Mouse (Mus musculus) CD4-positive, CD25-positive, alpha-beta regulatory T cell, adult 9 weeks (primary cell): ENCODE measurements around the gene L3mbtl3. TPM values are rescaled to one million over a fixed set of nuclear protein-coding genes. Genes with fewer than 3 reads are reported as not detected.

ENCODE experiments used
- polyA plus RNA-seq: library from polyadenylated mRNA; unstranded; fragments of 100-300 nt; shearing (Covaris generic); gene quantifications from one replicate; pipeline ENCODE4 v1.2.1, GENCODE M21; 2017

The L3mbtl3 gene
- polyA plus RNA-seq: 11.3 TPM

DNA sequence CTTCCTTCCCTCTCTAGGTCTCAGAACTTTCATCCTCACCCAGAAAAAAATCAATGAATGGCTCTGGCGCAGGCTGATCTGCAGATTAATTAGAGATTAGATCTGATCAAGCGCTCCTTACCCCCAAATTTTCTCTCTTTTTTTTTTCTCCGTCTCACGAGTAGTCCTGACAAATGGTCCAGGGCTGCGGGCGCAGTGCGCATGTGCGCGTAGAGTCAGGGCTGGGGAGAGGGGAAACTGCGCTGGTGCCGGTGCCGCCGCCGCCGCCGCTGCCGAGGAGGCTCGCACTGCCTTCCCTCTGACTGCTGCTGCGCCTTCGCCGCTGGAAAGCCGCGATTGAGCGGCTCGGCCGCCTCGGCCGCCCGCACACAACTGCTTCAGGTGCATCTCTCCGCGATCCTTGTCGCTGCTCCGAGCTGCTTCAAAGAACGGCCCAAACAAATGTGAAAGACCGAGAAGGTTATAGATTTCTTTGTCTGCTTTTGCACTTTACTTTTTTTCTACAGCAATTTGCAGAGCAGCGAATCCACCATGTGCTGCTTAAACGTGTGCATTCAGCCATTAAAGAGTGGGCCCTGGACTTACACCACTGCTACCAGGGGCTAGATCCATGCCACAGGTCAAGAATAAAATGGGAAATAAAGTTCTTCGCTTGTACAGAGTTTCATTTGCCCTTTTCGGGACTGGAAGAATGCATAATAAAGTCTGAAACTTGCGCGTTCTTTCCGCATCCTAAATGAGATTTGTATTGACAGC, at the start of gene L3mbtl3:
L3mbtl3 (minus strand) TSS at position 182 of the 756 bp plus-strand sequence.

DNA sequence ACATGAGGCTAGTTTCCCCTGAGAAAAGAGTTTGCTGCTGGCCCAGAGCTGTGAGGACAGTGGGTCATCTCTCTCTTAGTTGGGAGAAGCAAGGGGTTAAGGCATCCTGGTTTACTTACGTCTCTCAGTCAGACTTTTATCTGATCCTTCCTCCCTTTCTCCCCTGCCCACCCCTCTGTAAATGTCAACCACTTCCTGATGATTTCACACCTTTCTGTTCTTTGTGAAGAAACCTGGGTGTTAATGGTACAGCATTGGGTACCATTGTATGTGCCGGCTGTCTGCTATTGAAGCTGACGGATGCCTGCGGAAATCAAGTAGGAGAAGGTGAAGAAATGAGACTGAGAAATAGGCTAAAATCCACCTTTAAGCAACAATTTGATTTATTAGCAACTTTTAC, 146.3 kb downstream of the L3mbtl3 start, which contains the start of gene Samd3:
Samd3 (plus strand) TSS at position 220 of the 400 bp plus-strand sequence.

Other genes with a start within 250 kb of the L3mbtl3 start
- 2.8 TPM for gene Samd3, start 146.3 kb downstream of the L3mbtl3 start, polyA plus RNA-seq